Mouse (Mus musculus): ENCODE measurements at regions not wholly inside any gene's neighbourhood (a gene's known extent, or its start where the extent isn't known, plus 50 kb on each side); places are given as distances from the start of the nearest gene placed in this dataset.

DNA sequence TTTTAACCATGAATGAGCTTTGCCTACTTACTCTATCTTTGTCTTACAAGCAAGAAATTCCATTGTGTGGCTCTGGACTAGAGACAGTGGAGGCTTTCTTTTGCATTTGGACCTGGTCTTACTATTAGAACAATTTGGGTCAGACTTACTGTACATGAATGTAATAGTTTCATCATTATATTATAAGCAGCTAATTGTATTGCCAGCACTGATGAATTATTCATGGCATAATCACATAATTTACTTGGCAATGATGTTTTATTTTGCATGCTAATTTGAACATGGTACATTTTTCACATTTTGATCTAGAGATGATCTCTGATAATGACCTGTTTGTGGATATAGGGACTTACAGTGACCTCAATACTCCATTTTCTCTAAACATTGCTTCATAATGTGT is 240.0 kb upstream of the Usp25 start:
- Histone ChIP-seq H3K27ac (no peak overlapping the region), H3K4me3 (replicated peaks; ENCODE audit: low read depth, low read length) (no peak overlapping the region), H3K36me3 (ENCODE audit: insufficient read depth, low read length) (no peaks in the 10 kb centered on the region), H3K9me3 (replicated peaks; ENCODE audit: low read length) (no peaks in the 10 kb centered on the region), H3K27me3 (ENCODE audit: insufficient read depth, low read length) (no peaks in the 10 kb centered on the region), H3K9ac (ENCODE audit: low read depth, low read length) (no peak overlapping the region), H3K4me2 (ENCODE audit: low read length) (no peak overlapping the region), H3K4me1 (replicated peaks; ENCODE audit: insufficient read depth, low read length) (no peaks in the 10 kb centered on the region)
- DNase-seq (ENCODE audit: low spot score) = no peak
- no peak for ATAC-seq (replicated peaks; ENCODE audit: low FRiP score, low read depth)
- no peak for TF ChIP-seq CTCF (IDR thresholded peaks at IDR 0.05; ENCODE audit: low read depth)

DNA sequence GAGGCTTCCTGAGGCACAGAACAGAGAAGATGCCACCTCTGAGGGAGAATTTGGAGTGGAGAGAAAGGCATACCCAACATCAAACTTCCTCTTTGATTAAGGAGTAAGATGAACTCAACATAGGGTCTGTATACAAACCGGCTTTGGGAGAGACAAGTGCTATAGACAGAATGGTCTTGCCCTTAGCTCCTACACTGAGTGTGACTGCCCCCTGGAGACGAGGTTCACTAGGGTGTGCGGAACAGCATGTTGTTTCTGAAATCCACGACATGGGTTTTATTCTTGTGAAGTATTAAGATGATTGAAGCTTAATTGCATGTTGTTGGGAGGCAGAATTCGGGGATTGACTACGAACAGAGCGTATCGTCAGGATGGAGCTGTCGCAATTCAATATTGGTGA is 244.9 kb upstream of the Usp25 start:
- Histone ChIP-seq H3K9ac (ENCODE audit: low read depth, low read length) (no peak overlapping the region), H3K27me3 (ENCODE audit: insufficient read depth, low read length) (no peaks in the 10 kb centered on the region), H3K4me1 (replicated peaks; ENCODE audit: insufficient read depth, low read length) (0 out of 2 replicates have a peak, but pooled peaks cover 5% of the 10 kb centered on the region), H3K4me3 (replicated peaks; ENCODE audit: low read depth, low read length) (no peak overlapping the region), H3K27ac (no peak overlapping the region), H3K36me3 (ENCODE audit: insufficient read depth, low read length) (no peaks in the 10 kb centered on the region), H3K9me3 (replicated peaks; ENCODE audit: low read length) (no peaks in the 10 kb centered on the region), H3K4me2 (ENCODE audit: low read length) (no peak overlapping the region)
- no peak for ATAC-seq (replicated peaks; ENCODE audit: low FRiP score, low read depth)
- peak; percentile 71 for TF ChIP-seq CTCF (IDR thresholded peaks at IDR 0.05; ENCODE audit: low read depth)
- 76% methylated on average over 9 of the region's 9 CpGs for WGBS
- DNase-seq (ENCODE audit: low spot score) = peak; percentile 45

DNA sequence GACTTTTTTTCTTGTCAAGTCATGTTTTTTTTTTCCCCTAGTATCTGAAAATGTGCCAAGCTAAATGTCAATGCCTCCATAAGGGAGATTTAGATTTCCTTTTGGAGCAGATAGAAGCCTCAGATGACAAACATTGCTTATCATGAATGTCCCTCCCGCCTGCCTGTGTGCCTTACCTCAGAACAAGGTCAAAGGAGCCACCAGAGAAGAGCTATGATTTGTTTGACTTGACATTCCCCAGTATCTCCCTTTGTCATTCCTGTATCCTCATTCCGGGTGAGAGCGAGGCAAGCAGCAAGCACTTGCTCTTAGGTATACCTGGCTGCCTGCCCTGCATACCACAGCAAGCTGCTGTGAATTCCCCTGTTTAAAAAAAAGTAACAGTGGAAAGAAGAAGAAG is 246.9 kb upstream of the Usp25 start:
- WGBS = 63% methylated on average over 3 of the region's 3 CpGs

DNA sequence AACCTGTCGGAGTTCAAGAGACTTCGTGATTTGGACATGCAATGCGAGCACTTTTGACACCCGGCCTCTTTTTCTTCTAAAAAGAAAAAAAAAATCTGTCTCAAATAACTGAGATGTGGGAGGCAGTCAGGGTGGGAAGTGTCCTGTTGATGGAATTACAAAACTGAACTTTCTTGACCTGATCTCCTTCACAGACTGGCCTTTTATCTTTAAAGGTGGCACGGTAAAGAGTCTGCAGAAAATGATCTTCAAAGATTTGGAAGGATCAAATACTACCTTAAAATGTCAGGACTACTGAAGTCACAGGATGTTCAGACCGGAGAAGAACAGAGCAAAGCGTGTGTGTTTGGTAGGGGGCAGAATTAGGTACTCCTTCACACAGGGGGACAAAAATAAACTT is 248.0 kb upstream of the Usp25 start:
- DNase-seq (ENCODE audit: low spot score) (peak; percentile 70), ATAC-seq (replicated peaks; ENCODE audit: low FRiP score, low read depth) (no peak)
- 0 out of 2 replicates have a peak overlapping the region, but pooled peaks have one; percentile 16 for H3K4me2 ChIP-seq (ENCODE audit: low read length)
- H3K4me1 ChIP-seq (replicated peaks; ENCODE audit: insufficient read depth, low read length) = peaks cover 11% of the 10 kb centered on the region; the same call in 1 of the 2 replicates
- H3K27me3 ChIP-seq (ENCODE audit: insufficient read depth, low read length) = no peaks in the 10 kb centered on the region
- WGBS = 14% methylated on average over 7 of the region's 7 CpGs
- H3K4me3 ChIP-seq (replicated peaks; ENCODE audit: low read depth, low read length) = no peak overlapping the region
- no peak for TF ChIP-seq CTCF (IDR thresholded peaks at IDR 0.05; ENCODE audit: low read depth)
- H3K9me3 ChIP-seq (replicated peaks; ENCODE audit: low read length) = no peaks in the 10 kb centered on the region
- H3K9ac ChIP-seq (ENCODE audit: low read depth, low read length) = no peak overlapping the region
- H3K36me3 ChIP-seq (ENCODE audit: insufficient read depth, low read length) = no peaks in the 10 kb centered on the region
- no peak overlapping the region for H3K27ac ChIP-seq

More for the DNA sequence above, 246.9 kb upstream of the Usp25 start:
- Histone ChIP-seq H3K4me2 (ENCODE audit: low read length) (no peak overlapping the region), H3K4me3 (replicated peaks; ENCODE audit: low read depth, low read length) (no peak overlapping the region), H3K4me1 (replicated peaks; ENCODE audit: insufficient read depth, low read length) (peaks cover 11% of the 10 kb centered on the region; the same call in 1 of the 2 replicates), H3K27me3 (ENCODE audit: insufficient read depth, low read length) (no peaks in the 10 kb centered on the region), H3K36me3 (ENCODE audit: insufficient read depth, low read length) (no peaks in the 10 kb centered on the region), H3K27ac (no peak overlapping the region), H3K9me3 (replicated peaks; ENCODE audit: low read length) (no peaks in the 10 kb centered on the region), H3K9ac (ENCODE audit: low read depth, low read length) (no peak overlapping the region)
- no peak for ATAC-seq (replicated peaks; ENCODE audit: low FRiP score, low read depth)
- no peak for TF ChIP-seq CTCF (IDR thresholded peaks at IDR 0.05; ENCODE audit: low read depth)
- DNase-seq (ENCODE audit: low spot score) = no peak

DNA sequence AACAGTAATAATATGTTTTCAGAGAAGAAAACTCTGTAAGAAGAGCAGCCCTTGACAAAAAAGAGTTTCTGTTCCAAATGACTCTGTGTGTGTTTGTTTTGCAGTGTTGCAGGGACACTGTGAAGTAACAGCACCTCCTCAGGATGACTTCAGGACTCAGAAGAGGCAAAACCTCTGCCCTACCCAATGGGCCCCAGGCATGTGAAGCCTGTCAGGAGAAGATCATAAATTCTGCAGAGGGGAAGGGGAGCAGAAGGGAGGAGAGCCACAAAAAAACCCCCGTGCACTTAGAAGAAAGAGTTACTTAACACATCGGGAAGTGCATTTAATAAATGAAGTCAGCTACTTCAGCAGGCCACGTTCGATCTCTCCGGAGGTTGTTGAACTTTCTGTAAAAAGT is 248.5 kb upstream of the Usp25 start:
- ATAC-seq (replicated peaks; ENCODE audit: low FRiP score, low read depth) = no peak
- 13% methylated on average over 5 of the region's 5 CpGs for WGBS
- H3K36me3 ChIP-seq (ENCODE audit: insufficient read depth, low read length) = no peaks in the 10 kb centered on the region

DNA sequence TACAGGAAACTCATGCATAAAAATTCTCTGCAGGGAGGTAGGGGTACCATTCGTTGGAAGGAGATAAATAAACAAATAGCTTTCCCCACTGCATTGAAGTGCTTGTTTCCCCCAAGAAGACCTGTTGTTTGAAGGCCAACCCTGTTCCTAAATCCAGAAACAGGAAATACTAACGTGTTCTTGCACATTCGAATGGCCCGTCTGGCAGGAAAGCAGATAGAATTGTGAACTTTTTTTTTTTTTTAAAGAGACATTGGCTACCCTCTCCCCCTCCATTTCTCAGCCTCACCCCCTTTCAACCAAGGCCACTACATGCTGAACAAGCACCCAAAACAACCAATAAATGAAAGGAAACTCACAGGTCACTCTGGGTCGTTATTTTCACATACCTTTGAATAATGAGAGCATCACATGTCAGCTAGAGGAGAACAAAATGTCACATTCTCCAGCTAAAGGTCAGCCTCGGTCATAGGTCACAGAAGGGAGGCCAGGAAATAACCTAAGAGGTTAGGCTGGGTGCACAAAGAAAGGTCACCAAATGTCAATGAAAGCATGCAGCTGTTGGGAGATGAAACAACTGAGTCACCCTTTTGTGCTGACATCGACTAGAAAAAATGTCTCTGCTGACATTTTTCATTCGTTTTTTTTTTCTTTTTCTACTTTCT is 250.8 kb upstream of the Usp25 start:
- Histone ChIP-seq H3K36me3 (ENCODE audit: insufficient read depth, low read length) (no peaks in the 10 kb centered on the region), H3K27me3 (ENCODE audit: insufficient read depth, low read length) (no peaks in the 10 kb centered on the region), H3K9me3 (replicated peaks; ENCODE audit: low read length) (no peaks in the 10 kb centered on the region), H3K4me1 (replicated peaks; ENCODE audit: insufficient read depth, low read length) (peaks cover 11% of the 10 kb centered on the region; the same call in 1 of the 2 replicates), H3K9ac (ENCODE audit: low read depth, low read length) (no peak overlapping the region), H3K4me3 (replicated peaks; ENCODE audit: low read depth, low read length) (no peak overlapping the region), H3K27ac (no peak overlapping the region), H3K4me2 (ENCODE audit: low read length) (no peak overlapping the region)
- ATAC-seq (replicated peaks; ENCODE audit: low FRiP score, low read depth) (no peak), DNase-seq (ENCODE audit: low spot score) (peak; percentile 57)
- no peak for TF ChIP-seq CTCF (IDR thresholded peaks at IDR 0.05; ENCODE audit: low read depth)
- WGBS = 15% methylated on average over 8 of the region's 8 CpGs

More for the DNA sequence above, 248.5 kb upstream of the Usp25 start:
- Histone ChIP-seq H3K9ac (ENCODE audit: low read depth, low read length) (no peak overlapping the region), H3K9me3 (replicated peaks; ENCODE audit: low read length) (no peaks in the 10 kb centered on the region), H3K27ac (no peak overlapping the region), H3K4me3 (replicated peaks; ENCODE audit: low read depth, low read length) (no peak overlapping the region), H3K27me3 (ENCODE audit: insufficient read depth, low read length) (no peaks in the 10 kb centered on the region), H3K4me1 (replicated peaks; ENCODE audit: insufficient read depth, low read length) (peaks cover 11% of the 10 kb centered on the region; the same call in 1 of the 2 replicates), H3K4me2 (ENCODE audit: low read length) (0 out of 2 replicates have a peak overlapping the region, but pooled peaks have one; percentile 16)
- DNase-seq (ENCODE audit: low spot score) = no peak
- TF ChIP-seq CTCF (IDR thresholded peaks at IDR 0.05; ENCODE audit: low read depth) = no peak

Measured in kidney, postnatal 0 days (tissue).